Mouse (Mus musculus): Measurements from ENCODE around the gene Dapk1.

GRCm38 (mm10) chr13:60729055-60729402, 127.3 kb downstream of the Dapk1 start:
- TF ChIP-seq MYOG (IDR thresholded peaks at IDR 0.05; ENCODE audit: control insufficient read depth in 1 of 3, insufficient read depth in 1 of 3, insufficient read length in 2 of 3, low read depth in 2 of 3) (no peak), POLR2A (IDR thresholded peaks at IDR 0.05; ENCODE audit: insufficient read length, low read depth) (no peak), SRF (IDR thresholded peaks at IDR 0.05; ENCODE audit: control insufficient read depth, insufficient read length, low read depth) (no peak), MAX (IDR thresholded peaks at IDR 0.05; ENCODE audit: low read depth) (no peak), USF1 (IDR thresholded peaks at IDR 0.05; ENCODE audit: low read depth) (no peak), POLR2AphosphoS2 (IDR thresholded peaks at IDR 0.05; ENCODE audit: insufficient read length, low read depth) (no peak), TCF12 (IDR thresholded peaks at IDR 0.05; ENCODE audit: insufficient read depth, poor library complexity, severe bottlenecking) (no peak), MYOD1 (IDR thresholded peaks at IDR 0.05; ENCODE audit: control insufficient read depth in 1 of 3, insufficient read length in 2 of 3, low read depth in 2 of 3) (no peak), E2F4 (IDR thresholded peaks at IDR 0.05; ENCODE audit: insufficient read depth) (no peak), REST (IDR thresholded peaks at IDR 0.05; ENCODE audit: insufficient read depth, insufficient read length) (no peak), CEBPB (IDR thresholded peaks at IDR 0.05; ENCODE audit: insufficient read depth, poor library complexity, severe bottlenecking) (no peak), TCF3 (IDR thresholded peaks at IDR 0.05; ENCODE audit: insufficient read length, low read depth) (no peak)
